Mouse (Mus musculus) lung, postnatal 36 days (tissue): ENCODE measurements around the gene Fcgrt.
A peak's percentile ranks its signal among the peaks of the same experiment; 100 is the strongest.
"Not testable (repeated sequence)": the region's sequence is repeated elsewhere in the genome, so short reads cannot be mapped to it uniquely, and the experiment has no call there.

Experiments used
- DNase-seq: peaks from one replicate; pipeline ENCODE4 v3.0.0; 2022; ENCODE audit warnings: mixed read lengths

Fcgrt gene

DNA sequence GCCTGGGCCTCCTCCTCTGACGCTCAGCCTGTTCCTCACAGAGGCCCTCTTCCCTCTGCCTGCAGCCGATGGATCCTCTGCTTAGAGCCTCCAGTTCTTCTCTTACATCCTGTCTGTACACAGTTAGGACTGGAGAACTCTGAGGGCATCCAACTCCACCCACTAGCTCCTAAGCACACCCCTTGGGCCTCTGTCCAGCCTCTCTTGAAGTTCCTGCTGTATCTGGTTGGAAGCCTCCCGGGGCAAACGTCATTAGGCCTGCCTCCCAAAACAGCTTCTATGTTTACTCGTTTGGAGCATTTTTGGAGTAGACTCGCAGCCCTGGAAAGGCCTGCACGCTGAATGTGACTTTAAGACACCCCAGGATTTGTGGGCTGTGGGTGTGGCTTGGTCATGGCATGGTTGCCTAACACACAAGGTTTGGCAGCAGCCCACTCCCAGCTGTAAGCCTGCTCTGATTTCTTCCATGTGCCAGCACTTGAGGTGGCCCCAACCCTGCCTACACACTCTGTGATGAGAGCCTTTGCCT, at the start of gene Fcgrt:
TSS of gene Fcgrt (minus strand) at position 200 of the 529 bp plus-strand sequence.
- peak; percentile 98 for DNase-seq

DNA sequence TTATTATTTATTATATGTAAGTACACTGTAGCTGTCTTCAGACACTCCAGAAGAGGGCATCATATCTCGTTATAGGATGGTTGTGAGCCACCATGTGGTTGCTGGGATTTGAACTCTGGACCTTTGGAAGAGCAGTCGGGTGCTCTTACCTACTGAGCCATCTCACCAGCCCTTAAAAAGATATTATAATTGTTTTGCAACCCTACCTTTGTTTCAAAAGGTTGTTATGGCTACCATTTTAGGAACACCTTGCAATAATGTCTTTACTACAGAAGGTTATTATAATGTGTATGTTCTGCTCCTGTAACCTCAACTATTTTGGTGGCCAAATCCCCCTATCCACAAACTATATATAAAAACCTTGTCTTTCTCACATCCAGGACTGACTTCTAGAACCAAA, 49.4 kb upstream of the Fcgrt start:
- DNase-seq: not testable (repeated sequence)

DNA sequence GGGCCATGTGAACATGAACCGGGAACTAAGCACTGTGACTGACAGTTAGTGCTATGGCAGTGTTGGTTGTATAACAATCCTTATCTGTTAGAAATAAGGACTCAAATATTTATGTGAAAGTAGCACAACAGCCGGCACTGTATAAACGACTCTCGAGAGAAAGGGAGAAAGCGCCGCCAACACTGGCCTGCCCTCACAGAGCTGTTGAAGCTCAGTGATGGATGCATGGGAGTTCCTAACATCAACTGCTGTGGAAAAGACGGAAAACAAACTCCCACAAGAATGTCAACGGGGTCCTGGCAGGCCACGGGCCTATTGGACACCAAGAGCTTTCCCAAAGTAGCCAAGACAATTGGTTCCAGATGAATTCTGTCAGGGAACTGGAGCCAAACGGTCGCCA, 47.7 kb upstream of the Fcgrt start:
- peak; percentile 77 for DNase-seq

DNA sequence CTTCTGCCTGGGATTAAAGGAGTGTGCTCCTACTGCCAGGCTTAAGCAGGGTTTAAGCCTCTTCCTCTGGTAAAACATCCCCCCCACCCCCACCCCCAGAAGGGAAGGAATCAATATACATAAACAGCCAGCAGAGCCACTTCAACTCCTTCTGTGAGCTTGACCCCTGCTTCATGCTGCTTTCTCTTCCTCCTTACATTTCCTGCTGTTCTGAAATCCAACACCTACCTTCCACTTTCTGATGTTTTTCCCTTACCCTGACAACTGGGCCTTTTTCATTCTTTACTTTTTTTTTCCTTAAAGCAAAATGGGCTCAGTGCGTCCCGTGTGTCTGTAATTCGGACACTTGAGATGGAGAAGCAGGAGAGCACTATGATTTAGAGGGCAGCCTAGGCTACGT, 46.7 kb upstream of the Fcgrt start:
- DNase-seq: no peak

DNA sequence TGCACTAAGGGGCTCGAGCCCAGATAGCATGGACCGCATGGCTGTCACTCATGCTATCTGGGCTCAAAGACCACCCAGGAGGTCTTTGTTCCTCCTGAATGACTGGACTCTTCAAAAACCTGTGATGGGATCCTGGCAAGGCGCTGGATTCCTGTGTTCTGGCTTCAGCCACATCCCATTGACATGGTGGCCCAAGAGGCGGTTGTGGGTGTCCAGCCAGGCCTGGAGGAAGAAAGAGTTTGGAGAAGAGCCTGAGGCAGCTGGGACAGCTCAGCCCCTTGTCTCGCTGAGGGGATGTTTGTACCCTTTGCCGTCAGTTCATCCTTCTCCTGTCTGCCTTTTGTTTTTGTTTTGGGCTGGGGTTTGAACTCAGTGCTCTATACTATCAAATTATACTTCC, 45.9 kb upstream of the Fcgrt start:
- peak; percentile 56 for DNase-seq

DNA sequence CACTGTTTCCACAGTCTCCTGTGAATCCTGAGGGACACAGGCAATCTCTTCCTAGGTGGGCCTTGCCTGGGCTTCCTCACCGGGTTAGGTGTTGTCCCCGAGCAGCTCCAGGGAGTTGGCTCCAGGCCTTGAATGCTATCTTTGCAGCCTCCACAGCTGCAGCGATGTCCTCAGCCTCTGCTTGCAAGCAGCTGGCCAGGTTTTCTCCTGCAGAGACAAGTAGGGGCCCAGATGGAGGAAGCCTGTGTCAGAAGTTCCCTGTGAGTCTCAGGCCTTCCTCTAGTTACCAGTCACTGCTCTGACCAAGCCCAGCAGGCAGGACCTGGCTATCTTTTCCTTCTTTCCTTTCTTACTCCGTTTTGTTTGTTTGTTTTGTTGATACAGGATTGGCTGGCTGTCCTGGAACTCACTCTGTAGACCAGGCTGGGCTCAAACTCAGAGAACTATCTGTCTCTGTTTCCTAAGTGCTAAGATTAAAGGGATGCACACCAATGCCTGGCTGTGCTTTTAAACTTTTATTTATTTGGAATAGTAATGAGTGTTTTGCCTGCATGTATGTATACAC, 45.0 kb upstream of the Fcgrt start:
- DNase-seq: peak; percentile 25

DNA sequence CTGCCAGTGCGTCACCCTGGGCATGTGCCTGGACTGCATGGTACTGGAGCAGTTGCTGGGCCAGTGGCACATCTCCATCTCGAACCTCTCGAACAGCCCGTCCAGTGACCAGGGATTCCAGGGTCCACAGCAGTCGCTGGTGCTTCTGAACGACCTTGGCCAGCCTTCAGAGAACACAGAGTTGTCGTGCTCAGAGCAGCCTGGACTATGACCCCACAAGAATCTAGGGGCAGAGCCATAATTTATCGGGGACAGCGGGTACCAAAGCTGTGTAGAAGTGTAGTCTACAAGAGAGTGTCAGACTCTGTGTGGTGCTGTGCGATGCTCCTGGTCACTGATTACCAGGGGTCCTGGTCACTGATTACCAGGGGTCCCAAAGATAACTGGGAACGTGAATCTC, 44.2 kb upstream of the Fcgrt start:
- no peak for DNase-seq

DNA sequence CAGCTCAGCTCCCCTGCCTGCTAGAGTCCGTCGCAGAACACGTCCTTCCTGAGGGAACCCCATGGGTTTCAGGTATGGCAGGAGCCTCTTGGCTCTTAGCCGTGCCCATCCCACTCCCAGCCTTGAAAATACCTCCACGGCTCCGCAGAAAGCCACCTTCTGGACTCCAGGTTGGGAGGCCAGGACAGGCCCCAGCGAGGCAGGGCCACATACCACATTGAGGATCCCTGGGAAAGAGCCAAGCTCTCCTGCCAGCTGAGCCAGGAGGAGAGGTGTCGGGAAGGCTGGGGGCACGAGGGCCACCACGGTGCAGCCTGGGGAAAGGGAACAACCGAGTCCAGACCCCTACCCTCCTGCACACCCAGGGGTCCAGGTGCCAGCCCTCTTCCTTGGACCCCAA, 43.6 kb upstream of the Fcgrt start:
- no peak for DNase-seq

DNA sequence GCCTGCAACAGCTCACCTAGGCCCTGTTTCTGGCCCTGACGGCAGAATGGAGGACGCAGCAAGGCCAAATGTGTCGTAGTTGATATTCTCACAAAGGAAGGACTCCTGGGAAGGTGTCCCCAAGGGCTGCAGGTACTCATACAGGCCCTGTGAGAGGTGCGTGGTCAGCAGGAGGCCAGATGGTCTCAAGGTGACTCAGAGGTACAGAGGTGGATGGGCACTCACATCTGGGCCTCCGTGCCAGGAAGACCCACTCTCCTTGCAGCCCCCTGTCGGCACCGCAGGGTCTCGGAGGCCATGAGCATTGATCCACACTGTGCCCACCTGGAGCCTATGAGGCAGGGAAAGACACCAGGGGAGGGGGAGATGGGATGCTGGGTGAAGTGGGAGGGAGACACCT, 41.8 kb upstream of the Fcgrt start:
- DNase-seq: no peak

DNA sequence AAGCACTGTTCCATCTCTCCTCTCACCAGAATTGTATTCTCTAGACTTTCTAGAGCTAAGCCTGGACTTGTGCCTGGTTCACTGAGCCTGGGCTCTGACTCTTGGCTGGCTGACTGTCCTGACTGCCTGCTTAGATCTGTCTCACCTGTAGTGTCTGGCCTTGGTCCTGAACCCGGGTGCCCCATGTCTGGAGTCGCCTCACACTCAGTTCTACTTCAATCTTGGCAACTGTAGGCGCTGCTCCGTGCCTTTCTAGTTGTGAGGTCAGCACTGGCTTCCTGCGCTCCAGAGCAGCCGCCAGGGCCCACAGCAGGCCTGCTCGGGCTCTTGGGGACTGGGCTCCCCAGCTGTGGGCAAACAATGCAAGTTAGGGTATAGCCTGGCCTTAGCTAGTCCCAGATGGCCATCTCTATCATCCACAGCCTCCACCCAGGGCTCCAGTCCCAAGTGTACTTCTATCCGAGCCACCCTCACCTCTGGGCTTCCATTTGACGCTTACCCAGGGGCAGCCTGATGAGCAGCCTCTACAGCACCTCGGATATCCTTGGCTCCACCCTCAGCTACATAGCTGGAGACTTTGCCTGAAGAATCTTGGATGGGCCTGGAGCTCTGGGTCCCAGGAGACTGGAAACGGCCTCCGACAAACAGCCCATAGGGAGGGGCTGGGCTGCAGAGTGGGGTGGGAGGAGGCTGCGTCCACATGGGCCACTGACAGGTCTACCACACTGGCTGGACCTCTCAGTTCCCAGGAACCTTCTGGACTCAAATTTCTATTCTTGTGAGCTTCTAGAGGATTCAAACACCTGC, 40.9 kb upstream of the Fcgrt start:
- DNase-seq: peak; percentile 57

DNA sequence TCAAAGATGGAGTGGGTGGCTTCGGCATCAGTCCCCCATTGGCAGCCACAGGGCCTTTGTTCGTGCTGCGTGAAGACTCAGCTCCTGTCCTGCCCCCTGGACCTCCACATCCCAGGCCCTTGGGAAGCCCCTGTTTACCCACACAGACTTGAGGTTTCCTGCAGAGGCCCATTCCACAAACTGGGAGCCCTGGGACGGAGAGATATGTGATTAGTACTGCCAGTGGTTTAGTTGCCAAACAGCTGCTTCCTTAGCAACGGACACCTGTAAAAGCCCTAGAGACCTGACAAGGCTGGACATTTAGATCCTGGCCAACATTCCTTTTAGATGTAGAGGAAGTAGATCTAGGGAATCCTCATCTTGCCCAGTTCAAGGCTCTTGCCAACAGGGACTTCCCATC, 38.3 kb upstream of the Fcgrt start:
- no peak for DNase-seq

DNA sequence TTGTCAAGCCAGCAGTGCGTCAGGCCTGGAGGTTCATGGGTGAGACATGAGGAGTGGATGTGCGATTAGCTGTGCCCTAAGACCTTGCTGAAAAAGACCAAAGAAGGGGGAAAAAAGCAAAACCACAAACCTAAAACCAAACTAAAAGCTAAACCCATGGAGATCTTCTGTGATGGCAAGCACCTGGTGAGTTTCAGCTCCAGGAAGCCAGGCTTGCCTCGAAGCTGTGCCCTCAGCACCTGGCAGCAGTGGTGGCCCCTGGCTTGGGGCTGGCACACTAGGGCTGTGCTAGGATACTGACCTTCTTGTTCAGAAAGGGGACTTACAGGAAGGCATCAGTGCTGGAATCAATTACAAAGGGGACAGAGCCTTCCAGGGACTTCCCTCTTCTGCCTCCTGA, 37.7 kb upstream of the Fcgrt start:
- no peak for DNase-seq

DNA sequence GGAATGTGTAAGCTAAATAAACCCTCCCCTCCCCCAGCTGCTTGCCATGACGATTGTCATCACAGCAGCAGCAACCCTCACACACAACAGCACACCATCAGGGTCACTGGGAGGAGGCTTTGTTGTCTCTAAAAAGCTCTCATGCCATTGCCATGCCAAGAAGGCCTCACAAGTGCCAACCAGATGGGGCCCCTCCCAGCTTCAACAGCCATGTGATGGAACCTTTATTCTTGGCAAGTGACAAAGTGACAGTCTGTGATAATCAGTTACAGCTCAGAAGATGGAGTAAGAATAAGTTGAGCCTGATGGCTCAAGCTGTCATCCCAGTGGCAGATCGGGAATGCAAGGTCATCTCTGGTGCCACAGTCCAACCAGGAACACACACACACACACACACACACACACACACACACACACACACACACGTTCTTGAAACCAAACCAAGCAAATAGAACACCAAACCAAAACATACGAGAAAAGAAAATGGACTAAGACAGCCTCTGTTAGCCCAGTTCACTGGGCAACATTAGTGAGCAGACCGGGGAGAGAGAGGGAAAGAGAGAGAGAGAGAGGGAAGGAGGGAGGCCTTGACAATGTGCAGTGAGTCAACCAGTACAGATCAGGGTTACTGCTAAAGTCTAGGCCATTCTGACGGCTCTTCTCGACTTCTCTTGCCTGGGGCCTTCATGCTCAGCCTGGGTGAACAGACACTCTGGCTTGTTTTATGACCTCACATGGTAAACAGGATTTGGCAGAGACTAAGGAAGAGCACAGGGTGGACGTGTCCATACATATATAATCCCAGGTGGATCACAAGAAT, 36.5 kb upstream of the Fcgrt start:
- DNase-seq: peak; percentile 27

DNA sequence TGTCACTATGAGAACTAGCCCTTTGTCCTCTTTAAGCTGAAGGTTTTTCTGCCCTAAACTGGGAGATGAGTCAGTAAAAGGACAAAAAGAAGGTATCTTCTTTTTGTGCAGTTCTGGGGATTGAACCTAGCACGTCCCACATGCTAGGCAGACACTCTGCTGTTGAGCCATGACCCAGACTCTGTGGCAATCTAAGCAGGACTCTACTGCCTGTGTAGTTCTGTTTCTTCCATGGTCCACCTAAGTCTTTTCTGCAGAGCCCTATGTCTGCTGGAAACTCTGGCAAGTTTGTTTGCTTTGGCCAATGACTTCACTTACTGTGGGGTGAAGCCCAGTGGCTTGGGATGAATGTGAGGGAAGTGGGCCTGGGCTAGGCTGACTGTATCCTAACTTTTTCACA, 34.8 kb upstream of the Fcgrt start:
- DNase-seq: no peak

DNA sequence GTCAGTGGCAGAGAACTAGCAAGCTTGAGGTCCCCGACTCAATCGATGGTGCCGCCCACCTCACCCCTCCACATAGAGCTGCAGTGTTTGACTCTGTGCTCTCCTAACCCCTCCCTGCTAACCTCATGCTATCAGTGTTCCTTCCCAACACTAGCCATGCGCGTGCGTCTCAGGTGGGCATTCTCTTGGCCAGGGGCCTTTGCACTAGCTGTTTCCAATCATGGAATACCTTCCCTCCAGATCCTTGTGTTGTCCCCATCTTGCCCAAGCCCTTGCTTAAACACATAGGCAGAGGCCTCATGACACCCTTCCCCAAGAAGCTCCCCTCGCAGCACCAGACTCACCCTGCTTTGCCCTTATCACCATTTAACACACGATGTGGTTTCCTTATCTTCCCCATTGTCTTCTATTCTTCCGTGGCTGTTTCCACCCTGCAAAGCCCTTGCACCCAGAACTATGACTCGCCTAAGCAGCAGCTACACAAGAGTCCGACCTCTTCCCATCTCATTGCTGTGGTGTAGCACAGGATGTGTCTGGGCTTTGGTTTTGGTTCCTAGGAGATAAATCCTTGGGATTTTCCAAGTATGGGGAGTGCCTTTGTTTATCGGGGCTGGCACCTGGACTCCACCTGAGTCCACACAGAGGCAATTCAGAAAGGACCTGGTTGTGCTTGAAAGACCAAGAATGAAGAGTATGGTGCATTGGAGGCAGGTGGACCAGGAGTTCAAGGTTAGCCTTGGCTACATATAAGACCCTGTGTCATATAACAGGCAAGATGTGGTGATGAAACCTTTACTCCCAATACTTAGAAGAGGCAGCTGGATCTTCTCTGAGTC, 33.7 kb upstream of the Fcgrt start:
- no peak for DNase-seq

DNA sequence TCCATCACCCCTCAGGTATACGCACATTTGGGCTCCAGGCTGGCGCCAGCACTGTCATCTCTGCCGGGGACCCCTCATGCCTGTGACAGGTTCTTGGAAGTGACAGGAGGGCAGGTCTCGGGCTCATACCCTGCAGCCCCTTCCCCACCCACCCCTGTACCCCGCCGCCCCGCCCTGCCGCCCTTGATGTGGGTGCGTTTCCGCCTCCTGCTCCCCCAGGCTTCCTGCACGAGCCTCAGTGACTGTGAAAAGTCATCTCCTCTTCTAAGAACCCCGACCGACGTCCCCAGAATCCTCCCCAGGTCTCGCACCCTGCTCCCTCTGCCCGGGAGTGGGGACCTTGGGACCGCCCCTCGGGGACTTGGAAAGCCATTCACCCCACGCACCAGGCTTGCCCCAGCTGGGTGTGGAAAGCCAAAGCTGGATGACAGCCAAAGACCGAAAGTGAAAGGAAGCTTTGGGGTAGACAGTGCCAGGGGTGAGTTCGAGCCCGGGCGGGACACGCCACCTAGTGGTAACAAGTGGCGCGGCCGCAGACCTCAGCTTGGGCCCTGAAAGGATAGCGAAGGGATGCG, 32.4 kb upstream of the Fcgrt start, which contains the start of the genes Gm45713 and Flt3l:
TSS of gene Gm45713 (minus strand) at position 239 of the 575 bp plus-strand sequence.
TSS of gene Flt3l (minus strand) at position 440 of the 575 bp plus-strand sequence.
- DNase-seq: peak; percentile 96

DNA sequence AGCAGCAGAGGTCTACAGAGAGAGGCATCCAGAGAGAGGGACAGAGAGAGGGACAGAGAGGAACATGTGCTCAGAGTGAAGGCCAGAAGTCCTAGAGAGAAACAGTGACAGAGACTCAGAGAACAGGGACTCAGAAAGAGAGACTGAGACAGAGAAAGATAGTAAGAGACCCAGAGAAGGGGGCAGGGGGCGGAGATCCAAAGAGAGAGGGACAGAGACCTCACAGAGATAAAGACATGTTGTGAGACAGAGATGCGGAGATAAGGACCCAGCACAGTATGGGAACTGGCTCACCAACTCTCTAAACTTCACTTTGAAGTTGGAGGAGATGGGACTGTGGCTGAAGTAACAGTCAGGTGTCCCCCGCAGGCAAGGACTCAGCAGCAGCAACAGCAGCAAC, 31.7 kb upstream of the Fcgrt start:
- no peak for DNase-seq

DNA sequence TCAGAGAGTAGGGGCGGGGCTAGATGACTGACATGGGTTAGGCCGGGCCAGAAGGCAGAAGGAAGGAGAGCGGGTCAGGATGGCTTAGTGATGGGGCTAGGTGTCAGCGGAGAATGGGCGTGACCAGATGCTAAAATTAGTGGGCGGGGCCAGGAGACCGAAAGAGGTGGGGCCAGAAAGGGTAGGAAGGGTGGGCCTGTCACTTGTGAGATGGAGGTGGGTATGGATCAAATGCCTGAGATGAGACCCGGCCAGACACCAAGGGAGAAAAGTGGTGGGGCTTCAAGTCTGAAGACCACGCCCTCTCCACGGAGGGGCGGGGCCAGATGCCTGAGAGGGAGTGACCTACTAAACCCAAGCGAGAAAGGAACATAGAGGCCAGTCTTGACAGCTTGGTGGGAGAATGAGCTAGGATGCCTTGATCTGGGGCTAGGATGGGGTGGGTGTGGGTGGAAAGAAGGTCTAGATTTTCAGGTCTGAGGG, 30.9 kb upstream of the Fcgrt start:
- peak; percentile 64 for DNase-seq

DNA sequence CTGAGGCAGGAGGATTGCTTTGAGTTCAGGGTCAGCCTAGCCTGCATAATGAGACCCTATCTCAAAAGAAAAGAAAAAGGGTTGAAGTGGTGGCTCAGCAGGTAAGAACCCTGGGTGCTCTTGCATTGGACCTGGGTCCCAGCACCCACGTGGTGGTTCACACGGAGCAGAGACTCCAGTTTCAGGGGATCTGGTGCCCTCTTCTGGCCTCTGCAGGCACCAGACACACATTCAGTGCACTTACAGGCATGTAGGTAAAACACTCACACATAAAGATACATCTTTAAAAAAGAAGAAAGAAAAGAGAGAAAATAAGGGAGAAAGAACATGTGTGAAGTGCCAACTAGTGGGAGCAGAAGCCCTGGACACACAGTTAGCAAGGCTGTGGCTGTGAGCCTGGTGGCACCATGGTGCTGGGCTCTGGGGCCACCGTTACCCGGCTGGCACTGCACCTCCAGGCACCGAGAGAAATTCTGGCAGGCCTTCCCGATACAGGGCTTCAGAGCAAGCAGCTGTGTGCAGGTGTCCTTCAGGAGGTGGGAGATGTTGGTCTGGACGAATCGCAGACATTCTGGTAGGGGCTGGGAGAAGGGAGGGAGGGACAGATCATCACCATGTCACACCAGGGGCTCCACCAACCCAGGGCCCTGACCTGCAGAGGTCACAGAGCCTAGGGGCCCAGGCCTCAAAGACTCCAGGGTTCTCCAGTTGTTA, 30.0 kb upstream of the Fcgrt start:
- no peak for DNase-seq

DNA sequence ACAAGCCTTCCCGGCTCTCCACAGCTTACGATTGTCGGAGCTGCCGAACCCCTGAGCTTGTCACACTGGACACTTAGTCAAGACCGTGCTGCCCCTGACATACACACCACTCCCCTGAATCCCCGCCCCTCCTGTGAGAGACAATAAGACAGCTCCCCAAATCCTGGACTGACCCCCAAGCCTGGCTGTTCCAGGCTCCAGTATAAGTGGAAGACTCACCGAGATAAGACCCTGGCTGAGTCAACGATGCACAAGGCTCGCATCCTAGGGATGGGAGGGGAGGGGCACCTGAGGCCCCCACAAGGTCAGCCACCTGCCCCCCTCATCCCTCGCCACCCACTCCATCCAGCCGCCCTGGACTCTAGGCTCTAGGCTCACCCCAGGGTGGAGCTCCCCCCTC, 28.2 kb upstream of the Fcgrt start:
- no peak for DNase-seq
